Mouse (Mus musculus): ENCODE measurements around the gene Cdc42bpg. TPM values are rescaled to one million over a fixed set of nuclear protein-coding genes. Genes with fewer than 3 reads are reported as not detected.

Gene Cdc42bpg
- polyA plus RNA-seq, 1 experiment = 2.4 TPM

DNA sequence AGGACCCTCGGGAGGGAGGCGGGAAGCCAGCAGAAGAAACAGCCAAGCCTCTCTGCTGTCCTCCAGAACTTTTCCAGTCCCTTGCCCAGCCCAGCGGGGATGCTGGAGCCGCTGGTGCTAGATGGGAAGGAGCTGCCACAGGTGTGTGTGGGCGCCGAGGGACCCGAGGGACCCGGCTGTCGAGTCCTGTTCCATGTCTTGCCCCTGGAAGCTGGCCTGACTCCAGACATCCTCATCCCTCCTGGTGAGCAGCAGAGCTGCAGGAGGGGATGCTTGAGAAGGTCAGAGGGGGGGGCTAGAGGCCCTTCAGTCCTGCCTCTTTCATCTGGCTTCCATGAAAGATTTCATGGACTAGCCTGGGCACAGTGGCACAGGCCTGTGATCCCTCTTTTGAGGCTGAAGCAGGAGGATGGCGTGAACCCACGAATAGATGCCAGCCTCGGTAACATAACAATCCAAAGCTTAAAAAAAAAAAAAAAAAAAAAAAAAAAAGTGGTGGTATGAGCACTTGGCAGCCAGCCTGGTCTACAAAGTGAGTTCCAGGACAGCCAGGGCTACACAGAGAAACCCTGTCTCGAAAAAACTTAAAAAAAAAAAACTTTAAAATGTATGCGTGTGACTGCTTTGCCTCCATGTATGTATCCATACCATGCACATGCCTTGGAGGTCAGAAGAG lies 45.3 kb downstream of the Cdc42bpg start:
- Histone ChIP-seq H3K27ac (ENCODE audit: insufficient read depth, low read length) (no peak overlapping the region), H3K4me3 (ENCODE audit: insufficient read depth, low read length) (no peak overlapping the region), H3K4me1 (ENCODE audit: control insufficient read depth, insufficient read depth, low read length) (no peaks in the 10 kb centered on the region)
- TF ChIP-seq POLR2A (IDR thresholded peaks at IDR 0.05; ENCODE audit: extremely low read depth, insufficient read depth, low read length) (no peak), CTCF (IDR thresholded peaks at IDR 0.05; ENCODE audit: extremely low read depth, insufficient read depth, low read length) (no peak)

GRCm38 (mm10) chr19:6352107-6352505 lies 45.9 kb downstream of the Cdc42bpg start:
- H3K4me3 ChIP-seq (ENCODE audit: insufficient read depth, low read length) = no peak overlapping the region
- TF ChIP-seq POLR2A (IDR thresholded peaks at IDR 0.05; ENCODE audit: extremely low read depth, insufficient read depth, low read length) (no peak), CTCF (IDR thresholded peaks at IDR 0.05; ENCODE audit: extremely low read depth, insufficient read depth, low read length) (no peak)
- no peak overlapping the region for H3K27ac ChIP-seq (ENCODE audit: insufficient read depth, low read length)
- no peaks in the 10 kb centered on the region for H3K4me1 ChIP-seq (ENCODE audit: control insufficient read depth, insufficient read depth, low read length)

DNA sequence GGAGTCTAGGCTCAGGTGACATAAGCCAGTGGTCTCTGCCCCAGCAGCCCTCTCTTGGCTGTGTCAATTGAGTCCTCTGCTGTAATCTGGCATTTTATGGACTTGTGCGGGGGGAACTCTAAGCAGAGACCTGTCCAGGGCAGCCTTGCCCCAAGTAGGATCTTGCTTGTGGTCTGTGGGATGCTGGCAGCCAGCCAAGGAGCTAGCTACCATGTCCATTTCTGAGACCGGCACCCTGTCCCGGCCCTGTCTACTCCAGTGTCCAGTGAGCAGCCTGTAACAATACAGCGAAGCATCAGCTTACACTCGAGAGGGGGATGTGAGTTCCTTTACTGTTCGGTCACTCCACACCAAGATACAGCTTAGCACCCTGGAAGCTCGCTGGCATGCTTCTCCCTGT lies 47.8 kb downstream of the Cdc42bpg start:
- H3K4me3 ChIP-seq (ENCODE audit: insufficient read depth, low read length) = no peak overlapping the region
- no peak overlapping the region for H3K27ac ChIP-seq (ENCODE audit: insufficient read depth, low read length)
- no peaks in the 10 kb centered on the region for H3K4me1 ChIP-seq (ENCODE audit: control insufficient read depth, insufficient read depth, low read length)
- TF ChIP-seq POLR2A (IDR thresholded peaks at IDR 0.05; ENCODE audit: extremely low read depth, insufficient read depth, low read length) = no peak
- no peak for TF ChIP-seq CTCF (IDR thresholded peaks at IDR 0.05; ENCODE audit: extremely low read depth, insufficient read depth, low read length)

DNA sequence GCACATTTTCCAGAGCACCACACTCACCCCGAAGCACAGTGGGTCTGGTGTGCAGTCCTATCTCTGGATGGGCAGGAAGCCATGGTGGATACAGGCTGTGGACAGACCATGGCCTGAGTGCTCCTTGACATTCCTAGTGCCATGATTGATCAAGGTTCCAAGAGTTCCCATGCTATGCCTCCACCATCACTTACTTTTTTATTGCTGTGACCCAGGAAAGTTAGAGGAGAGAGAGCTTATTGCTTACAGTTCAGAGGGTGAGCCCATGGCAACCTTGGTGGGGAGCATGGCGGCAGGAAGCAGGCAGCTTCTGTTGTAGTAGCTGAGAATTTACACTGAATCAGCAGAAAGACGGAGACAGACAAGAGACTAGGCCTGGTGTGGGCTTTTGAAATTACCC lies 55.0 kb downstream of the Cdc42bpg start:
- no peaks in the 10 kb centered on the region; the same call in 1 of the 2 replicates for H3K4me1 ChIP-seq (ENCODE audit: control insufficient read depth, insufficient read depth, low read length)
- no peak overlapping the region for H3K4me3 ChIP-seq (ENCODE audit: insufficient read depth, low read length)
- TF ChIP-seq CTCF (IDR thresholded peaks at IDR 0.05; ENCODE audit: extremely low read depth, insufficient read depth, low read length) (no peak), POLR2A (IDR thresholded peaks at IDR 0.05; ENCODE audit: extremely low read depth, insufficient read depth, low read length) (no peak)
- no peak overlapping the region for H3K27ac ChIP-seq (ENCODE audit: insufficient read depth, low read length)

DNA sequence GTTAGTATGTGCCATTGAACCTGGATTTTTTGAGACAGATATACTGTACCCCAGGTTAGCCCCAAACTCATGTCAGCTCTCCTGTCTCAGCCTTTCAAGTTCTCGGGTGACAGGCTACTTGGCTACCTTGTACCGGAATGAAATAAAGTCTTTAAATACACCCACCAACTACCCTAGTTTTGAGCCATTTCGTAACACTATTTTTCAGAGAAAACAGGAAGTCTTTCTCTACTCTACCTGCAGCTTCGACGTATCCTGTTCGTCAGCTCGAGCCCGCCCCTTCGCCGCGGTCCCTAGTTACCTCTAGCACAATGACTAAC lies 56.8 kb downstream of the Cdc42bpg start:
- H3K27ac ChIP-seq (ENCODE audit: insufficient read depth, low read length) = peak overlapping the region; percentile 22; the same call in 1 of the 2 replicates
- TF ChIP-seq CTCF (IDR thresholded peaks at IDR 0.05; ENCODE audit: extremely low read depth, insufficient read depth, low read length) (no peak), POLR2A (IDR thresholded peaks at IDR 0.05; ENCODE audit: extremely low read depth, insufficient read depth, low read length) (no peak)
- peak overlapping the region; percentile 55 for H3K4me3 ChIP-seq (ENCODE audit: insufficient read depth, low read length)
- no peaks in the 10 kb centered on the region; the same call in 1 of the 2 replicates for H3K4me1 ChIP-seq (ENCODE audit: control insufficient read depth, insufficient read depth, low read length)

DNA sequence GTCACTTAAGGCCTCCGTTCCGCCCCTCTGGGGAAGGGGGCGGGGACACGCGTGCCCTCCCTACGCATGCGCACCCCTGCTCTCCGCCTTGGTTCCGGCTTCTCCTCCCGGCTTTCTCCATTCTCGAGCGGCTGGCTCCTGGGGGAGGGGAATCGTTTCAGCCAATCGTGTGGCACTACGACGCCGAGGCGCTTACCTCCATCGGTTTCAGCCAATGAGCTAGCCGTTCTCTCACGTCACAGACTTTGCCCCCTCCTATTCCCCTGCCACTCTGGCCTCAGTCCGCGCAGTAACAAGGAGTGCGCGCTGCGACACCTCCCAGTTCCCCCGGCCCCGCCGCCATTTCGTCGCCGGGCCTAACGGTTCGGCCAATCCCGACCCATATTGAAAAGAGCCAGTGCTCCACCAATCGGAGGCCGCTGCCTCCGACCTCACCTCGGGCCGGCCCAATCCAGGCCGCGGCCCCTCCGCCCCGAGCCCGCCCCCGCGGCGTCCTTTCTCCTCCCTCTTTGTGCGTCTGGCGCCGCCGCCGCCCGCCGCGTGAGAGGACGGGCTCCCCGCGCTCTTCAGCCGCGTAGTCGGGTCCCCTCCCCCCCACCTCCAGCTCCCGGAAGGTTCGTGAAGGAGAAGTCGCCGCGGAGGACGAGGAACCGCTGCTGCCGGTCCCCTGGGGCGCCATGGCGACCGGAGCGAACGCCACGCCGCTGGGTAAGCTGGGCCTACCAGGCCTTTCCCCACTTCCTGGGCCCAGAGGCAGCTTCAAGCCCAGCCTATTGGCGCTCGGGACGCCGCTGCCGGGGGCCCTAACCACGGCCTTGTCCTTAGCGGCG lies 57.4 kb downstream of the Cdc42bpg start, which contains the start of gene Sf1:
TSS of gene Sf1 (plus strand) at position 280 of the 830 bp plus-strand sequence.
- Histone ChIP-seq H3K4me1 (ENCODE audit: control insufficient read depth, insufficient read depth, low read length) (no peaks in the 10 kb centered on the region; the same call in 1 of the 2 replicates), H3K27ac (ENCODE audit: insufficient read depth, low read length) (peak within 1 kb of the TSS; percentile 98), H3K4me3 (ENCODE audit: insufficient read depth, low read length) (peak within 1 kb of the TSS; percentile 55)
- TF ChIP-seq POLR2A (IDR thresholded peaks at IDR 0.05; ENCODE audit: extremely low read depth, insufficient read depth, low read length) (peak; percentile 90), CTCF (IDR thresholded peaks at IDR 0.05; ENCODE audit: extremely low read depth, insufficient read depth, low read length) (no peak)

DNA sequence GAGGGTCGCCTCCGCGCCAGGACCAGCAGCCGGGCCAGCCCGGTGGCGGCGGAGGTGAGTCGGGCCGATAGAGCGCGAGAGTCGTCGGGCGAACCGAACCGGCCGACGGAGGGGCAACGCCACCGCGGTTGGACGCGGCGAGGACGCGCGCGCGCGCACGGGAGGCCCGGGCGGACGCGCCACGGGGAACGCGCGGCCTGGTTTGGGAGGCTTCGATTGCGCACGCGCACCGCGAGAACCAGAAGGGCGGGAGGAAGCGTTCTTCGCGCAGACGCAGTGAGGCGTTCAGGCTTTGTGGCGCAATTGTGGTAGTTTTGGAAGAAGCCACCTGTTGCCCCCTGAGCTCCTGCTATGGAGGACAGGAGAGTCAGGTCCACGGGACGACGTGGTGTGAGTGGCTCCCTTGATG lies 58.1 kb downstream of the Cdc42bpg start:
- TF ChIP-seq CTCF (IDR thresholded peaks at IDR 0.05; ENCODE audit: extremely low read depth, insufficient read depth, low read length) (no peak), POLR2A (IDR thresholded peaks at IDR 0.05; ENCODE audit: extremely low read depth, insufficient read depth, low read length) (peak; percentile 75)
- Histone ChIP-seq H3K27ac (ENCODE audit: insufficient read depth, low read length) (peak overlapping the region; percentile 98), H3K4me1 (ENCODE audit: control insufficient read depth, insufficient read depth, low read length) (no peaks in the 10 kb centered on the region; the same call in 1 of the 2 replicates), H3K4me3 (ENCODE audit: insufficient read depth, low read length) (peak overlapping the region; percentile 55)

GRCm38 (mm10) chr19:6364842-6365241 lies 58.6 kb downstream of the Cdc42bpg start:
- H3K4me3 ChIP-seq (ENCODE audit: insufficient read depth, low read length) = peak overlapping the region; percentile 55
- no peak overlapping the region for H3K27ac ChIP-seq (ENCODE audit: insufficient read depth, low read length)
- H3K4me1 ChIP-seq (ENCODE audit: control insufficient read depth, insufficient read depth, low read length) = peaks cover under 1% of the 10 kb centered on the region; the same call in 1 of the 2 replicates
- no peak for TF ChIP-seq POLR2A (IDR thresholded peaks at IDR 0.05; ENCODE audit: extremely low read depth, insufficient read depth, low read length)
- TF ChIP-seq CTCF (IDR thresholded peaks at IDR 0.05; ENCODE audit: extremely low read depth, insufficient read depth, low read length) = no peak

GRCm38 (mm10) chr19:6370175-6370574 lies 63.9 kb downstream of the Cdc42bpg start:
- no peak for TF ChIP-seq CTCF (IDR thresholded peaks at IDR 0.05; ENCODE audit: extremely low read depth, insufficient read depth, low read length)
- TF ChIP-seq POLR2A (IDR thresholded peaks at IDR 0.05; ENCODE audit: extremely low read depth, insufficient read depth, low read length) = no peak
- Histone ChIP-seq H3K4me3 (ENCODE audit: insufficient read depth, low read length) (no peak overlapping the region), H3K27ac (ENCODE audit: insufficient read depth, low read length) (no peak overlapping the region), H3K4me1 (ENCODE audit: control insufficient read depth, insufficient read depth, low read length) (peaks cover 2% of the 10 kb centered on the region; the same call in 1 of the 2 replicates)
